Mouse (Mus musculus) gastrocnemius, postnatal 10 days (tissue): ENCODE results near the gene Gfod2. TPM values are rescaled to one million over a fixed set of nuclear protein-coding genes. Genes with fewer than 3 reads are reported as not detected.

Source experiments
- DNase-seq: peaks from one replicate; pipeline ENCODE4 v3.0.0; 2021; ENCODE audit warnings: mixed read lengths
- total RNA-seq, 2 experiments: library from RNA; stranded (reverse); gene quantifications; 2 replicates each; pipeline ENCODE4 v1.2.3; 2021

Gene Gfod2
- total RNA-seq, 2 experiments from 2014 or later = 6.5 to 7.6 TPM

GRCm38 (mm10) chr8:105704146-105704812 is 54.2 kb downstream of the Gfod2 start:
- no peak for DNase-seq

GRCm38 (mm10) chr8:105702731-105703415 is 55.6 kb downstream of the Gfod2 start:
- no peak for DNase-seq

GRCm38 (mm10) chr8:105702001-105702401 is 56.5 kb downstream of the Gfod2 start:
- no peak for DNase-seq

- DNase-seq = peak; percentile 98
Observed at GRCm38 (mm10) chr8:105700966-105701824, 57.3 kb downstream of the Gfod2 start, which contains the start of the genes Acd and Pard6a. Gene Acd (minus strand): TSS chr8:105701102. Gene Pard6a (plus strand): TSS chr8:105701148.

GRCm38 (mm10) chr8:105700566-105700965 is 57.9 kb downstream of the Gfod2 start:
- peak; percentile 44 for DNase-seq

GRCm38 (mm10) chr8:105699488-105700215 is 58.8 kb downstream of the Gfod2 start:
- no peak for DNase-seq

- no peak for DNase-seq
Observed at GRCm38 (mm10) chr8:105698734-105699133, 59.7 kb downstream of the Gfod2 start.

- DNase-seq = no peak
Observed at GRCm38 (mm10) chr8:105697196-105697780, 61.2 kb downstream of the Gfod2 start.

GRCm38 (mm10) chr8:105695080-105695780 is 63.2 kb downstream of the Gfod2 start:
- DNase-seq = no peak

- no peak for DNase-seq
Observed at GRCm38 (mm10) chr8:105694051-105694799, 64.2 kb downstream of the Gfod2 start.

- DNase-seq = peak; percentile 79
Observed at GRCm38 (mm10) chr8:105693648-105694047, 64.8 kb downstream of the Gfod2 start.

- no peak for DNase-seq
Observed at GRCm38 (mm10) chr8:105692449-105693182, 65.8 kb downstream of the Gfod2 start.

- no peak for DNase-seq
Observed at GRCm38 (mm10) chr8:105690978-105691377, 67.5 kb downstream of the Gfod2 start.

GRCm38 (mm10) chr8:105689983-105690360 is 68.5 kb downstream of the Gfod2 start:
- DNase-seq = no peak

- no peak for DNase-seq
Observed at GRCm38 (mm10) chr8:105689256-105689982, 69.0 kb downstream of the Gfod2 start.

- DNase-seq = no peak
Observed at GRCm38 (mm10) chr8:105688242-105688752, 70.2 kb downstream of the Gfod2 start.

- DNase-seq = no peak
Observed at GRCm38 (mm10) chr8:105687512-105687911, 71.0 kb downstream of the Gfod2 start.

- DNase-seq = no peak
Observed at GRCm38 (mm10) chr8:105686551-105686950, 71.9 kb downstream of the Gfod2 start.
